Mouse (Mus musculus): ENCODE measurements around the gene Galntl6.

Galntl6 gene

DNA sequence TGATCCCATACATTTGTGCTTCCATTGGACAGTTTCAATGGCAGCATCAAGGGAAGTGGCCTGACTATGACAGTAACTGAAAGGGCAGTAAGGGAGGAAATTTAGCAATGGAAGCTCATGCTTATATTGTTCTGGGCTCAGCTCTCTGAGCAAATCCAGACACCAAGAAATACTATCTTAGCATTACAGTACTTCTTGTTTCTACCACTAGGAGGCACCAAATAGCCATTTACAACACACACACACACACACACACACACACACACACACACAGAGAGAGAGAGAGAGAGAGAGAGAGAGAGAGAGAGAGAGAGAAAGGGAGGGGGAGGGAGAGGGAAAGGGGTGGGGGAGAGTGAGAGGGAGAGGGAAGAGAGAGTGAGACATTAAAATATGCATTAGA lies 1023.6 kb downstream of the Galntl6 start:
- no peak for DNase-seq (ENCODE audit: low read depth in 1 of 2, low spot score in 2 of 2)

GRCm38 (mm10) chr8:57879452-57879851 lies 1033.0 kb downstream of the Galntl6 start:
- DNase-seq (ENCODE audit: low read depth in 1 of 2, low spot score in 2 of 2), result no peak

GRCm38 (mm10) chr8:57849074-57849473 lies 1063.4 kb downstream of the Galntl6 start:
- no peak for DNase-seq (ENCODE audit: low read depth in 1 of 2, low spot score in 2 of 2)

DNA sequence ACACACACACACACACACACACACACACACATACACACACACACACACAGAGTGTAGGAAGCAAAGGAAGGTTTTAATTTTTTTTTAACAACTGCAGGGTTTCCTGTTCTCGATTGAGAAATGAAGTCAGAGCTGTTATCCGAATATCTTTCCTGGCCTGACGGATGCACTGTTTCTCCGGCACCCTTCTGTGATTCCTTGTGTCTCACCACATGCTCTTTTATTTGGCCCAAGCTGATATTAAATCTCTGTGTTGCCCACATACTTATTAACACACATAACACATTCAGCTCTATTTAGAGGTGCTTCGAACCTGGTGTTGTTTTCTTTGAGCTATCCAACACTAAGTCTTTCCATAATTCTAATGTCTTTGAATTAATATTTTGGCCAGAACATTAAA lies 1069.0 kb downstream of the Galntl6 start:
- no peak for DNase-seq (ENCODE audit: low read depth in 1 of 2, low spot score in 2 of 2)

DNA sequence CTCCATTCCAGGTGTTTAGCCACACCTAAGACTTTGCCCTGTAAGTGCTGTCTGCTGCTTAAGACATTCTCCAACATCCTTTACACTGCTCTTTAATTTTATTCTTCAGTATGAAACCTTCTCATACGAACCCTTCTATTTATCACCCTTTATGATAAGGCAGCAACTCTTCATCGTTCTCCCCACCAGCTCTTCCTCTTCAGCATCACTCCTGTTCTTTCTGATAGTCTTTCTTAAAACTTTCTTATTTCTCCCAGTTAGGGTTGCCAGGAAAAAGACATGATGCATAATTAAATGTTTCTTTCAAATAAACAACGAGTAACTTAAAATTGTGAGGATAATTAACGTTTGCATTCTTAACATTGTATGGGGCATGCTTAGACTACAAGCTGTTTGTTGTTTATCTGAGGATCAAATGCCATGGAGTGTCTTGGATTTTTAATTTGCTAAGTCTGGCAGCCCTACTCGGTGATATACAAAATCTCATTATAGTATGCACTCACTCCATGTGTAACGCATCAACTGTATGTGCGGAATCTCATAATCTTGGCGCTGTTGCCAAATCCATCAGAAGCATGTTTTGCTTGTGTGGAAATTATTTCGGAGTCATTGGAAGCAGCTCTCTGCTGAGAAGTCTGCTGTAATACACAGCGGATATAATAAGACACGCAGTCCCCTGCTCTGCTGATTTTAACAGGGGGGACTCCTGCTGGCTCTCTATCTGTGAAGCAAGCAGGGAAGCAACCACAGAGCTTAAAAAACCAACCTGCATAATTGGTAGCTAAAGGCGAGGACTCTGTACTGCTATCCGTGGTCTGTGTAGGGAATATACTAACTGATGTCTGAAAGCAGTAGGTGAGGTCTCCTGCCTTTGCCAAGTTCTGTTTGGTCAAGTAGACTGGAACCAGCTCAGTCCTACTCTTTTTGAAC lies 1069.7 kb downstream of the Galntl6 start:
- DNase-seq (ENCODE audit: low read depth in 1 of 2, low spot score in 2 of 2), result no peak

GRCm38 (mm10) chr8:57841446-57841845 lies 1071.0 kb downstream of the Galntl6 start:
- no peak for DNase-seq (ENCODE audit: low read depth in 1 of 2, low spot score in 2 of 2)

DNA sequence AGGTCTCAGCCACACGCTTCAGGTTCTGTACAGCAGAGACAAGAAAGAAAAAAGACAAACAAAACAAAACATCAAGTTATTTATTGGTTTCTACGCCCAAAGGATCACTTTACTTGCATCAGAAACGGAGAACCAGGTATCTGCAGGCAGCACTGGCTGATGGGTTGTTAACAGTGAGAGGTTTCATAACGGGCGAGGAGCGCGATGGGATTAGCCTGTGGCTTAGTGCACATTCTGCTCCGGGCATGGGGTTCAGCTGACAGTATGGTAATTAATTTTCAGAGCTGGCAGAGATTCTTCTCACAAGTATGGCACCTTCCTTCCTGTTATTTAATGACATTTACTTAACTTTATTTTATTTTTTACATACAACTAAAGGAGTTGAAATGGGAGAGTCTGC lies 1075.1 kb downstream of the Galntl6 start:
- DNase-seq (ENCODE audit: low read depth in 1 of 2, low spot score in 2 of 2), result no peak

- DNase-seq (ENCODE audit: low read depth in 1 of 2, low spot score in 2 of 2), result no peak
These were observed 1075.5 kb downstream of the Galntl6 start for GRCm38 (mm10) chr8:57836981-57837380.

- no peak for DNase-seq (ENCODE audit: low read depth in 1 of 2, low spot score in 2 of 2)
These were observed 1076.1 kb downstream of the Galntl6 start for GRCm38 (mm10) chr8:57836201-57836883.

GRCm38 (mm10) chr8:57823151-57823550 lies 1089.3 kb downstream of the Galntl6 start:
- DNase-seq (ENCODE audit: low read depth in 1 of 2, low spot score in 2 of 2), result no peak

- no peak for DNase-seq (ENCODE audit: low read depth in 1 of 2, low spot score in 2 of 2)
These were observed 1096.4 kb downstream of the Galntl6 start for GRCm38 (mm10) chr8:57816034-57816433.

GRCm38 (mm10) chr8:57807060-57807459 lies 1105.4 kb downstream of the Galntl6 start:
- no peak for DNase-seq (ENCODE audit: low read depth in 1 of 2, low spot score in 2 of 2)

- DNase-seq (ENCODE audit: low read depth in 1 of 2, low spot score in 2 of 2), result no peak
These were observed 1107.3 kb downstream of the Galntl6 start for GRCm38 (mm10) chr8:57805094-57805493.

GRCm38 (mm10) chr8:57803821-57804220 lies 1108.6 kb downstream of the Galntl6 start:
- DNase-seq (ENCODE audit: low read depth in 1 of 2, low spot score in 2 of 2), result no peak

DNA sequence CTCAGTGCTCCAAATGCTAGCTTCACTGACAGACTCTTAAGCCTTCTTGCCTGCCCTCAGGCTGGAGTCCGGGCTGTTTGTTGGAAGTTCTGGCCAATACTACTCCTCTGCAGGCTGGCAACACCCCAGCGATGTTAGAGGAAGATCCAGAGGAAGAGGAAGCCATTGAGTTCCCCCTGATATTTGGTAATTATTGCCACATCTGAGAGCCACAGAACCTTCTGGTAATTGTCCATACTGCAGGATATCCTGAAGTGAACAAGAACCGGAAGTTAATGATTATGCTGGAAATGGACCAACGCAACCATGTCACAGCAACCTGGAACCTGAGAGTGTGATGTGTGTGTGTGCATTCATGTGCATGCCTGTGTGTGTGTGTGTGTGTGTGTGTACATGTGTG lies 1111.2 kb downstream of the Galntl6 start:
- no peak for DNase-seq (ENCODE audit: low read depth in 1 of 2, low spot score in 2 of 2)

GRCm38 (mm10) chr8:57800327-57800726 lies 1112.1 kb downstream of the Galntl6 start:
- DNase-seq (ENCODE audit: low read depth in 1 of 2, low spot score in 2 of 2), result peak; percentile 13 to 18

DNA sequence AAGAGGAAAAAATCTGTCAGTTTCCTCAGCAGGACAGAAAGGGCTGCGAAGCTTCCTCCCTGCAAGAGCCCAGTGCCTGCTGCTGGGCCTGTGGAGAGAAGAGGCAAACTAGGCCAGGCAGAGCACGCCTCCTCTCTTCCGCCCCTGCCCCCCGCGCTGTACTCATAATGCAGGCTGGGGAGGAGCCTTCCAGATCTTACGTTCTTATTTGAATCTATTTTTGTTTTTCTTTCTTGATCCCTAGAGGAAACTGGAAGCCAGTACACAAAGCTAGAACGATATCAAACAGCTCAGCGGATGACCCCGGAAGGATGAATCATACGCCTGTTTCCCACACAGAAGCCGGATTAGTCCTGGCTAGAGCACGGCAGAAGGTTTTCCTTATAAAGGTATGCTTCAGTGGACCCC lies 1112.6 kb downstream of the Galntl6 start:
- DNase-seq (ENCODE audit: low read depth in 1 of 2, low spot score in 2 of 2), result no peak

DNA sequence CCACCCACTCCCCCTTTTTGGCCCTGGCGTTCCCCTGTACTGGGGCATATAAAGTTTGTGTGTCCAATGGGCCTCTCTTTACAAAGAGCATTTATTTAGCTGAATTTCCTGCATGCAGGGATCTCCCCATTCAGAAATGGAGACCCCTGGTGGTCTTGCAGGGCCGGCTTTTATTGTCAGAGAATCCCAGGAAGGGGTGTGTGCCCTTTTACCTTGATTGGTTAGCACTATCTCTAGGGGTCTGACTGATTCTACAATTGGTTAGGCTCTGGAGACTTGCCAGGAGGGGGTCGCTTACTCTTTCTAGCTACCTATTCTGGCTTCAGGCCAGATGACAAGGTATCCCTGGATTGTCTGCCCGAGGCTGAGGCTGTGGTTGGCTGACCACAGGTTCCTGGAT lies 1119.0 kb downstream of the Galntl6 start:
- no peak for DNase-seq (ENCODE audit: low read depth in 1 of 2, low spot score in 2 of 2)

DNA sequence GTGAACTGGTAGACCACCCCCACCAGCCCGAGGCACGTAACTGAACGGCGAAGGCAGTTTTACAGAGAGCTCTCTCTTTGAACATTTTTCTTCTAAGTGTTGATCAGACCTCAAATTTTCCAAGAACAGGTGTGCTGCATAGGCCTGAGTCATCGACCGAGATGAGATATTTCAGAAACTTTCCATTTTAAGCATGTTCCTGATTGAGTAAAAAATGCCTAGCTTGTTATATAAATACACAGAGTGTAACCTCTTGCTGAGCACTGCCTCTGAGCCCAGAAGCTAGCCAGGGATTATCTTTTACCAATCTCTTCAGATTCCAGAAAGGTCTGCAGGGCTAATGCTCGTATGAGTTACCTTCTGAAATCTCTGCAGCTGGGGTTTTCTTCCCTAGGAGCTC lies 1120.2 kb downstream of the Galntl6 start:
- DNase-seq (ENCODE audit: low read depth in 1 of 2, low spot score in 2 of 2), result no peak

DNA sequence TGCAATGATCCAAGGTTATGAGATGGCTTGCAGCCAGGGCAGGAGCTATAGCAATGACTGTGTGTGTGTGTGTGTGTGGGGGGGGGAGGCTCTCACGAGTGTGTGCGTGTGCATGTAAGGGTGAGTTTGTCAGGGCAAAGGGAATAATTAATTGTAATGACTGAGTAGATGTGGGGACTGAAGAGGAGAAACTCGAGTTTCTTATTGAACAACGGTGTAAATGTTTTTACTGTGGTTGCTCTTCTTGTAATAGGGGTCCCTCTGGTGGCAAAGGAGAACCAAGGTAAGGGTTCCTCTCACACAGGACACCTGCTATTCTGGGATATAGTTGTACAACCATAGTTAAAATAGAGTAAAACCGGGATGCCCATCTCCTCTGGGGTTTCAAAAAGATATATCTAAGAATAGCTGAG lies 1121.1 kb downstream of the Galntl6 start:
- DNase-seq (ENCODE audit: low read depth in 1 of 2, low spot score in 2 of 2), result no peak

DNA sequence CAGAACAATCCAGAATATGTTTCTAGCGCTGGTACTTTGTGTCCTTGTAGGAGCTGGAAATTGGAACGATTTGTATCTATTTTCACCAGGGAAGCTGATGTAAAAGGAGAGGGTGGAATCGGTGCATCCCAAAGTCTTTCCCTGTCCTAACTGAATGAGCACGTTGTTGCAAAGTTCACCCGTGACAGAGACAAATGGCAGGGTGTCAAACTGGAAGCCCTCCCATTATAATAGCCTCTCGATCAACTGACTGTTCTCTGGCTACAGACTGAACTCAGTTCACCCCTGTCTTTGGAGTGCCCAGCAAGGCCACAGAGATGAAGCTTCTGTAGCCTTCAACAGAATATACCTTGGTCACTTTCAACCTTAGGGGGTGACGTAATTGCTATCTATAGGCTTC lies 1132.9 kb downstream of the Galntl6 start:
- DNase-seq (ENCODE audit: low read depth in 1 of 2, low spot score in 2 of 2), result no peak

DNA sequence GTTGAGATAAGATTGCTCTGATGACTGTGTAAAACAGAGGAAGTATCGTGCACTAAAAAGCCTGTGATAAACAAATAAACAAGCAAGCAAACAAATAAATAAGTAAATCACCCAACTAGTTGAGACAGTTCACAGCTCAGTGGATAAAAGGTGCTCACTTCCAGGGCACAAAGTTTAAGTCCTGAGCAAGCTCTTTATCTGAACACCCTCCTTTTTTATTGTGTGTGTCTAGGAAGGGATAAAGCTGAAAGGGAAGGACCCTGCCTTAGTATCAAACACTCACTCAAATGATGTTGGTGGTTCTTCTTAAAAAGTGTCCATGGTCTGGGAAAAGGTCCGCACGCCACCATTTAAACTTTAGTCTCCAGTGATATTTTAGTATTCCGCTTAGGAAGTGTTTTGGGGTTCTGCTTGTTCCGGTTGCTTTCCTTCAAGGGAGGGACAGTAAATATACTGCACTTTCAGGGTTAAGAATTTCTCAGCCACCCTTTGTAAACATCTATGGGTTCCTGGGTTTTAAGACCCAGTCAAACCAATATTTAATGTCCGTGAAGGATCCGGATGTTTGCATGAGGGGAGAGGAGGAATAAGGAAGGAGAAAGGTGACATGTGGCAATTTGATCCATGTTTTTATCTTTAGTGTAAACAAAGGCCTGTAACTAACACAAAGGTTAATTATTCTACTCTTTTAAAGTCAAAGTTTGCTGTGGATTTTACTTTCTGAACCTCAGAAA lies 1134.3 kb downstream of the Galntl6 start:
- no peak for DNase-seq (ENCODE audit: low read depth in 1 of 2, low spot score in 2 of 2)
